Mouse (Mus musculus) CH12.LX (cell line): ENCODE results near the gene 5730596B20Rik.

ENCODE experiments used
- CHD1 ChIP-seq: IDR thresholded peaks from 2 replicates; pipeline ENCODE4 v1.6.1; 2012; ENCODE audit warnings: low read depth, low read length, improper control_type of control experiment, inconsistent platforms
- CTCF ChIP-seq, 2 experiments: IDR thresholded peaks in 1 of 2; conservative IDR thresholded peaks in 1 of 2; 2 replicates each; pipeline ENCODE4 v1.5.1; 2011 to 2012; ENCODE audit warnings: low read depth in 2 of 2, low read length in 2 of 2, improper control_type of control experiment in 1 of 2, inconsistent platforms in 1 of 2, mild to moderate bottlenecking in 1 of 2, moderate library complexity in 1 of 2
- JUN ChIP-seq: IDR thresholded peaks from 2 replicates; pipeline ENCODE4 v1.6.1; 2011; ENCODE audit warnings: low read depth, mild to moderate bottlenecking, low read length, improper control_type of control experiment, moderate library complexity; ENCODE audit not compliant: insufficient read depth
- MXI1 ChIP-seq: IDR thresholded peaks from 2 replicates; pipeline ENCODE4 v1.6.1; 2011; ENCODE audit warnings: mild to moderate bottlenecking, low read depth, low read length, improper control_type of control experiment
- POLR2A ChIP-seq: IDR thresholded peaks from 2 replicates; pipeline ENCODE4 v1.6.1; 2011; ENCODE audit warnings: low read depth, mild to moderate bottlenecking, improper control_type of control experiment, low read length
- SIN3A ChIP-seq: IDR thresholded peaks from 2 replicates; pipeline ENCODE4 v1.6.1; 2012; ENCODE audit warnings: low read length, improper control_type of control experiment, inconsistent platforms
- TBP ChIP-seq: conservative IDR thresholded peaks from 2 replicates; pipeline ENCODE4 v1.6.1; 2011; ENCODE audit warnings: low read depth, low read length, improper control_type of control experiment
- USF1 ChIP-seq: IDR thresholded peaks from 2 replicates; pipeline ENCODE4 v1.6.1; 2014; ENCODE audit warnings: low read depth, mild to moderate bottlenecking, inconsistent platforms, low read length, improper control_type of control experiment
- ZMIZ1 ChIP-seq: IDR thresholded peaks from 2 replicates; pipeline ENCODE4 v1.6.1; 2012; ENCODE audit warnings: low read depth, mild to moderate bottlenecking, inconsistent platforms, low read length, improper control_type of control experiment
- ZNF384 ChIP-seq: IDR thresholded peaks from 2 replicates; pipeline ENCODE4 v1.6.1; 2012; ENCODE audit warnings: low read depth, low read length, improper control_type of control experiment, inconsistent platforms

- TF ChIP-seq CTCF (conservative IDR thresholded peaks at IDR 0.05 in 1 of 2, IDR thresholded peaks at IDR 0.05 in 1 of 2; ENCODE audit: low read depth in 2 of 2, low read length in 2 of 2), result no peak
- TF ChIP-seq ZNF384, result no peak
- TF ChIP-seq MXI1, result no peak
- no peak for TF ChIP-seq USF1
- no peak for TF ChIP-seq POLR2A
- no peak for TF ChIP-seq ZMIZ1
- no peak for TF ChIP-seq TBP
- no peak for TF ChIP-seq CHD1
- TF ChIP-seq SIN3A, result no peak
- TF ChIP-seq JUN, result no peak
These were observed 9.5 kb upstream of the 5730596B20Rik start for GRCm38 (mm10) chr6:52167736-52168161.
